Mouse (Mus musculus) hindbrain, embryonic 16.5 days (tissue): Measurements from ENCODE around the gene Arhgef26. TPM values are rescaled to one million over a fixed set of nuclear protein-coding genes. Genes with fewer than 3 reads are reported as not detected.

Source experiments
- ATAC-seq: fragments of 200-750 bp; cut with Nextera tagmentation; 2 replicates; pipeline ENCODE4 v1.8.0; 2017; ENCODE audit warnings: moderate TSS enrichment, moderate library complexity
- H3K27ac ChIP-seq: fragments of 300-500 bp; sonication (generic); 2 replicates; pipeline ENCODE4 v1.5.1; 2014; ENCODE audit warnings: low read depth, mild to moderate bottlenecking, control low read depth, low read length, moderate library complexity
- H3K27me3 ChIP-seq: fragments of 300-500 bp; sonication (generic); replicated peaks from 2 replicates; pipeline ENCODE4 v1.6.1; 2014; ENCODE audit warnings: low read length; ENCODE audit not compliant: control insufficient read depth, insufficient read depth
- H3K36me3 ChIP-seq: fragments of 300-500 bp; sonication (generic); 2 replicates; pipeline ENCODE4 v1.6.1; 2014; ENCODE audit warnings: mild to moderate bottlenecking, low read length, moderate library complexity, mixed read lengths; ENCODE audit not compliant: control insufficient read depth, insufficient read depth
- H3K4me1 ChIP-seq: fragments of 300-500 bp; sonication (generic); 2 replicates; pipeline ENCODE4 v1.6.1; 2014; ENCODE audit warnings: low read depth, low read length; ENCODE audit not compliant: control insufficient read depth, insufficient read depth
- H3K4me2 ChIP-seq: fragments of 300-500 bp; sonication (generic); 2 replicates; pipeline ENCODE4 v1.6.1; 2014; ENCODE audit warnings: mild to moderate bottlenecking, low read length, control low read depth, moderate library complexity
- H3K4me3 ChIP-seq: fragments of 300-500 bp; sonication (generic); 2 replicates; pipeline ENCODE4 v1.5.1; 2014; ENCODE audit warnings: mild to moderate bottlenecking, low read length, control low read depth, moderate library complexity
- H3K9ac ChIP-seq: fragments of 300-500 bp; sonication (generic); 2 replicates; pipeline ENCODE4 v1.6.1; 2014; ENCODE audit warnings: low read depth, mild to moderate bottlenecking, control low read depth, low read length, moderate library complexity
- H3K9me3 ChIP-seq: fragments of 300-500 bp; sonication (generic); 2 replicates; pipeline ENCODE4 v1.6.1; 2014; ENCODE audit warnings: mild to moderate bottlenecking, low read length, moderate library complexity; ENCODE audit not compliant: control insufficient read depth
- WGBS: fragments of 180-500 bp; shearing (Covaris S2); extraction: QIAGEN DNeasy Blood & Tissue Kit; methylation state at CpG from one replicate; pipeline ENCODE4 v1.1.7; 2014; 5-methylcytosine and 5-hydroxymethylcytosine counted together
- polyA plus RNA-seq: library from polyadenylated mRNA; unstranded; fragments of >200 nt; fragmentation: Nextera tagmentation; extraction: Ambion mirVana; gene quantifications from 2 replicates; pipeline ENCODE4 v1.2.1, GENCODE M21; 2015

The Arhgef26 gene
- polyA plus RNA-seq, 1 experiment from 2014 or later: 14.9 TPM

GRCm38 (mm10) chr3:62418387-62419138, 80.4 kb downstream of the Arhgef26 start:
- H3K4me1 ChIP-seq: no peaks in the 10 kb centered on the region
- WGBS: 86% methylated on average over 6 of the region's 6 CpGs
- no peaks in the 10 kb centered on the region for H3K27me3 ChIP-seq
- no peak overlapping the region for H3K9ac ChIP-seq
- H3K36me3 ChIP-seq: no peaks in the 10 kb centered on the region
- H3K27ac ChIP-seq: no peak overlapping the region
- no peaks in the 10 kb centered on the region for H3K9me3 ChIP-seq
- no peak for ATAC-seq
- no peak overlapping the region for H3K4me2 ChIP-seq
- no peak overlapping the region for H3K4me3 ChIP-seq

GRCm38 (mm10) chr3:62433675-62434074, 95.5 kb downstream of the Arhgef26 start:
- 79% methylated on average over 4 of the region's 4 CpGs for WGBS
- Histone ChIP-seq H3K4me3 (no peak overlapping the region), H3K27me3 (no peaks in the 10 kb centered on the region), H3K4me2 (no peak overlapping the region), H3K27ac (no peak overlapping the region), H3K9me3 (no peaks in the 10 kb centered on the region), H3K36me3 (no peaks in the 10 kb centered on the region), H3K9ac (no peak overlapping the region), H3K4me1 (no peaks in the 10 kb centered on the region)
- no peak for ATAC-seq

- no peak overlapping the region for H3K4me3 ChIP-seq
- H3K4me2 ChIP-seq: no peak overlapping the region
- ATAC-seq: no peak
- no peaks in the 10 kb centered on the region for H3K36me3 ChIP-seq
- no peak overlapping the region for H3K27ac ChIP-seq
- no peak overlapping the region for H3K9ac ChIP-seq
- H3K4me1 ChIP-seq: no peaks in the 10 kb centered on the region
- no peaks in the 10 kb centered on the region for H3K9me3 ChIP-seq
- no peaks in the 10 kb centered on the region for H3K27me3 ChIP-seq
Observed at GRCm38 (mm10) chr3:62435923-62436322, 97.8 kb downstream of the Arhgef26 start.

- Histone ChIP-seq H3K4me3 (no peak overlapping the region), H3K9ac (no peak overlapping the region), H3K4me1 (no peaks in the 10 kb centered on the region), H3K36me3 (no peaks in the 10 kb centered on the region), H3K4me2 (no peak overlapping the region), H3K27me3 (no peaks in the 10 kb centered on the region), H3K9me3 (no peaks in the 10 kb centered on the region), H3K27ac (no peak overlapping the region)
- WGBS: 28% methylated on average over 5 of the region's 5 CpGs
- ATAC-seq: no peak
Observed at GRCm38 (mm10) chr3:62440431-62440969, 102.4 kb downstream of the Arhgef26 start.

- WGBS: 85% methylated on average over 12 of the region's 12 CpGs
Observed at GRCm38 (mm10) chr3:62443582-62444194, 105.5 kb downstream of the Arhgef26 start.

GRCm38 (mm10) chr3:62446271-62446670, 108.1 kb downstream of the Arhgef26 start:
- Histone ChIP-seq H3K36me3 (no peaks in the 10 kb centered on the region), H3K9ac (no peak overlapping the region), H3K27me3 (no peaks in the 10 kb centered on the region), H3K9me3 (no peaks in the 10 kb centered on the region), H3K4me3 (no peak overlapping the region), H3K4me2 (no peak overlapping the region), H3K27ac (no peak overlapping the region), H3K4me1 (no peaks in the 10 kb centered on the region)
- ATAC-seq: no peak
- WGBS: 94% methylated on average over 7 of the region's 7 CpGs

More at GRCm38 (mm10) chr3:62443582-62444194, 105.5 kb downstream of the Arhgef26 start:
- H3K4me1 ChIP-seq: no peaks in the 10 kb centered on the region
- H3K4me2 ChIP-seq: no peak overlapping the region
- no peak overlapping the region for H3K4me3 ChIP-seq
- no peaks in the 10 kb centered on the region for H3K36me3 ChIP-seq
- no peak overlapping the region for H3K27ac ChIP-seq
- H3K9me3 ChIP-seq: no peaks in the 10 kb centered on the region
- no peaks in the 10 kb centered on the region for H3K27me3 ChIP-seq
- no peak overlapping the region for H3K9ac ChIP-seq
- ATAC-seq: no peak

GRCm38 (mm10) chr3:62447151-62447550, 109.0 kb downstream of the Arhgef26 start:
- Histone ChIP-seq H3K4me2 (no peak overlapping the region), H3K9ac (no peak overlapping the region), H3K27ac (no peak overlapping the region), H3K27me3 (no peaks in the 10 kb centered on the region), H3K9me3 (no peaks in the 10 kb centered on the region), H3K4me3 (no peak overlapping the region), H3K4me1 (no peaks in the 10 kb centered on the region), H3K36me3 (no peaks in the 10 kb centered on the region)
- ATAC-seq: no peak
- WGBS: 71% methylated on average over 8 of the region's 8 CpGs

GRCm38 (mm10) chr3:62449871-62450496, 111.8 kb downstream of the Arhgef26 start:
- Histone ChIP-seq H3K9me3 (no peaks in the 10 kb centered on the region), H3K4me3 (no peak overlapping the region), H3K4me1 (peaks cover 4% of the 10 kb centered on the region), H3K27me3 (no peaks in the 10 kb centered on the region), H3K9ac (no peak overlapping the region), H3K36me3 (no peaks in the 10 kb centered on the region), H3K4me2 (no peak overlapping the region), H3K27ac (no peak overlapping the region)
- 96% methylated on average over 4 of the region's 4 CpGs for WGBS
- no peak for ATAC-seq

- no peak for ATAC-seq
Observed at GRCm38 (mm10) chr3:62452961-62453360, 114.8 kb downstream of the Arhgef26 start.

More at GRCm38 (mm10) chr3:62452961-62453360, 114.8 kb downstream of the Arhgef26 start:
- no peaks in the 10 kb centered on the region for H3K27me3 ChIP-seq
- H3K9me3 ChIP-seq: no peaks in the 10 kb centered on the region
- no peak overlapping the region for H3K4me3 ChIP-seq
- H3K9ac ChIP-seq: no peak overlapping the region
- WGBS: 40% methylated on average over 4 of the region's 4 CpGs
- no peak overlapping the region for H3K27ac ChIP-seq
- no peak overlapping the region for H3K4me2 ChIP-seq
- no peaks in the 10 kb centered on the region for H3K36me3 ChIP-seq
- H3K4me1 ChIP-seq: peaks cover 6% of the 10 kb centered on the region
